Mouse (Mus musculus): ENCODE measurements around the gene Elmo1.

Elmo1 gene

GRCm38 (mm10) chr13:20125845-20126244 is 35.4 kb downstream of the Elmo1 start:
- DNase-seq: no peak

- DNase-seq: no peak
These were observed 37.2 kb downstream of the Elmo1 start for GRCm38 (mm10) chr13:20127553-20127952.

- no peak for DNase-seq
These were observed 37.7 kb downstream of the Elmo1 start for GRCm38 (mm10) chr13:20128097-20128496.

- no peak for DNase-seq
These were observed 40.3 kb downstream of the Elmo1 start for GRCm38 (mm10) chr13:20130731-20131130.

GRCm38 (mm10) chr13:20131322-20131997 is 41.1 kb downstream of the Elmo1 start:
- no peak for DNase-seq

GRCm38 (mm10) chr13:20131998-20132371 is 41.6 kb downstream of the Elmo1 start:
- no peak for DNase-seq

- DNase-seq: no peak
These were observed 43.4 kb downstream of the Elmo1 start for GRCm38 (mm10) chr13:20133602-20134394.

- no peak for DNase-seq
These were observed 44.2 kb downstream of the Elmo1 start for GRCm38 (mm10) chr13:20134395-20135225.

- no peak for DNase-seq
These were observed 46.4 kb downstream of the Elmo1 start for GRCm38 (mm10) chr13:20136753-20137152.

GRCm38 (mm10) chr13:20138466-20138865 is 48.1 kb downstream of the Elmo1 start:
- no peak for DNase-seq

- DNase-seq: no peak
These were observed 48.7 kb downstream of the Elmo1 start for GRCm38 (mm10) chr13:20139060-20139459.

GRCm38 (mm10) chr13:20139825-20140665 is 49.6 kb downstream of the Elmo1 start:
- no peak for DNase-seq

GRCm38 (mm10) chr13:20142637-20143036 is 52.2 kb downstream of the Elmo1 start:
- DNase-seq: no peak

GRCm38 (mm10) chr13:20146848-20147247 is 56.5 kb downstream of the Elmo1 start:
- no peak for DNase-seq

- DNase-seq: peak; percentile 2
These were observed 57.3 kb downstream of the Elmo1 start for GRCm38 (mm10) chr13:20147736-20148135.

GRCm38 (mm10) chr13:20150130-20150835 is 59.9 kb downstream of the Elmo1 start:
- DNase-seq: no peak

- no peak for DNase-seq
These were observed 61.0 kb downstream of the Elmo1 start for GRCm38 (mm10) chr13:20151302-20151978.

GRCm38 (mm10) chr13:20157059-20157458 is 66.7 kb downstream of the Elmo1 start:
- DNase-seq: no peak

GRCm38 (mm10) chr13:20157529-20157928 is 67.1 kb downstream of the Elmo1 start:
- DNase-seq: no peak

- no peak for DNase-seq
These were observed 73.1 kb downstream of the Elmo1 start for GRCm38 (mm10) chr13:20163339-20163954.

GRCm38 (mm10) chr13:20164837-20165236 is 74.4 kb downstream of the Elmo1 start:
- DNase-seq: no peak
